Mouse (Mus musculus) embryonic facial prominence, embryonic 10.5 days (tissue): ENCODE measurements around the gene Fezf1. TPM values are rescaled to one million over a fixed set of nuclear protein-coding genes. Genes with fewer than 3 reads are reported as not detected.

Experiments used
- DNase-seq: peaks from one replicate; pipeline ENCODE4 v3.0.0-alpha.2; 2017; ENCODE audit warnings: low spot score
- H3K27ac ChIP-seq: fragments of 300-500 bp; sonication (generic); replicated peaks from 2 replicates; pipeline ENCODE4 v1.5.1; 2016; ENCODE audit warnings: mild to moderate bottlenecking
- H3K27me3 ChIP-seq: fragments of 300-500 bp; sonication (generic); replicated peaks from 2 replicates; pipeline ENCODE4 v1.6.1; 2016; ENCODE audit warnings: low read depth, mild to moderate bottlenecking; ENCODE audit not compliant: poor library complexity, severe bottlenecking
- H3K36me3 ChIP-seq: fragments of 300-500 bp; sonication (generic); replicated peaks from 2 replicates; pipeline ENCODE4 v1.6.1; 2016; ENCODE audit warnings: mild to moderate bottlenecking, moderate library complexity
- H3K4me1 ChIP-seq: fragments of 300-500 bp; sonication (generic); 2 replicates; pipeline ENCODE4 v1.6.1; 2016
- H3K4me3 ChIP-seq: fragments of 300-500 bp; sonication (generic); 2 replicates; pipeline ENCODE4 v1.5.1; 2016; ENCODE audit warnings: mild to moderate bottlenecking, moderate library complexity
- H3K9me3 ChIP-seq: fragments of 300-500 bp; sonication (generic); 2 replicates; pipeline ENCODE4 v1.6.1; 2016; ENCODE audit warnings: mild to moderate bottlenecking
- WGBS: fragments of 180-500 bp; shearing (Covaris S2); methylation state at CpG from one replicate; pipeline ENCODE4 v1.1.7; 2016; 5-methylcytosine and 5-hydroxymethylcytosine counted together
- polyA plus RNA-seq: library from polyadenylated mRNA; unstranded; fragments of >200 nt; fragmentation: Nextera tagmentation; extraction: Ambion mirVana; gene quantifications from 2 replicates; pipeline ENCODE4 v1.2.1, GENCODE M21; 2016

Gene Fezf1
- 6.1 and 7.2 TPM in 2 replicates for polyA plus RNA-seq

DNA sequence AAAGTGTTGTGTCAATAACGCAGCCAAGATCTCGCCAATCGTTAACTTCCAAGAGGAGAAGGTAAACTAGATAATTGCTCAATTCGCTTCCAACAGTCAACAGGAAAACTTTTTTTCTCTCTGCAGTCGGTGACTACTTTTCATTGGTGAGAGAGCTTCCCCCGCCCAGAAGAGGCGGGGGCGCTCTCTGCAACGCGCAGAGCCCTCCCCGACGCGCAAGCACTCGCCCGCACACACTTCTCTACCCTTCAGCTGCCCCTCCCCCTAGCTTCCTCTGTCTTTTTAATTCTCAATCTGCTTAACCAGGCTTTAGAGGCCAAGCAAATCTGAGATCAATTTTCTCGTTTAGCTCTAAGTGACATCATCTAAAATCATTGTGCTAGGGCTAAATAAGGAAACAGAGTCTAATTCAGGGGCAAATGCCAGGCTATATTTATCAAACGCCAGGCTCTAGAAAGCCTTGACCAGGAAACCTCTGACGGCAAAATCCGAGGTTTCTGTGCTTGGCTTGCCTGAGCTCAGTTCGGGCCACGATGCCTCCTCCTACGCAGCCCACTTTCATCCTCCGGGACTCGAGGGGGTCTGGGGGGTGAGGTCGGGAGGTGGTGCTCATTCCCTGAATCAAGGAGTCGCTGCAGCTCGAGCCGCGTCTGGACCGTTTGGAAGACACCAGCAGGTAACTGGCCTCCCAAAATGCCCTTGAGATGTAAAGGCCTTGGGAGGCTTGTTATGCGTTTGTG is at the start of gene Fezf1:
Gene Fezf1 (minus strand): TSS at position 50 of the 740 bp plus-strand sequence.
- no peaks in the 10 kb centered on the region for H3K36me3 ChIP-seq
- H3K4me3 ChIP-seq: peak within 1 kb of the TSS; percentile 63
- peak within 1 kb of the TSS; percentile 84 for H3K27ac ChIP-seq
- H3K27me3 ChIP-seq: peaks cover 98% of the 10 kb centered on the region
- peak; percentile 63 for DNase-seq
- peaks cover 29% of the 10 kb centered on the region for H3K4me1 ChIP-seq
- H3K9me3 ChIP-seq: no peaks in the 10 kb centered on the region
- under 1% methylated on average over 31 of the region's 31 CpGs for WGBS

DNA sequence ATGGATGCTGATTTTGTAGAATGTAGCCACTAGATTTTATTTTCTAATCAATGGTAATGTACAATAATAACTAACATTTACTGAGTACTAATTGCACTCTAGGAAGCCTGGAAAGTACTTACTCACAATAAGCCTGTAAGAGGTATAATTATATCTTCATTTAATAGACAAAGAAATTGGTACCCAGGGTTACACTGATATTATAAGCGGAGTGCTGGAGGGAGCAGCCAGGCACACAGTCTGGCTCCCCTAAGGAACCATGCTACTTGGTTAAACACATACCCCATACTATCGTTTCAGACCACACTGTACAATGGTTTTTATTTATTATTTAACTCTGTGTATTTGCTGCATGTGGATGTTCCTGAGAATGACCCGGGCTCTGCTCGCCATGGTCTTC is 46.5 kb upstream of the Fezf1 start:
- 89% methylated on average over 4 of the region's 4 CpGs for WGBS
- Histone ChIP-seq H3K4me1 (no peaks in the 10 kb centered on the region), H3K4me3 (no peak overlapping the region), H3K9me3 (no peaks in the 10 kb centered on the region), H3K27ac (no peak overlapping the region), H3K36me3 (no peaks in the 10 kb centered on the region), H3K27me3 (no peaks in the 10 kb centered on the region)
- DNase-seq: no peak

DNA sequence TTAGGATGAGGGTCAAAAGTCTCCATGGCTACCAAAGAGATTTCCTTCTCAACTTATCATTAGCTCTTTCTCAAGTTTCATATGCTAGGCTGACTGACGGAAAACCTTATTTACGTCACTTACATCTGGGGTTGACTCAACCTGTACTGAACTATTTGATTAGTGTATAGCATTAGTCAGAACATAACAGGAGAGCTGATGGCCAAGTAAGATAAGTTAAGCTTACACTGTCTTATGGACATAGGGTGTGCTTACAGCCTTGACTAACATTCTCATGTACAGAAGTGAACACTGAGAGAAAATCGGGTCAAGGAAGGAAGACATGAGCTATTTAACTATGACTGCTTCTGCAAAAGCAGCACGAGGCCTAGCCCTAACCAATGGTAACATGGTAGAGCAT is 40.6 kb upstream of the Fezf1 start:
- H3K27ac ChIP-seq: no peak overlapping the region
- peaks cover 2% of the 10 kb centered on the region for H3K27me3 ChIP-seq
- H3K4me3 ChIP-seq: no peak overlapping the region
- H3K36me3 ChIP-seq: no peaks in the 10 kb centered on the region
- 86% methylated on average over 4 of the region's 4 CpGs for WGBS
- no peaks in the 10 kb centered on the region for H3K4me1 ChIP-seq
- no peaks in the 10 kb centered on the region for H3K9me3 ChIP-seq
- no peak for DNase-seq

DNA sequence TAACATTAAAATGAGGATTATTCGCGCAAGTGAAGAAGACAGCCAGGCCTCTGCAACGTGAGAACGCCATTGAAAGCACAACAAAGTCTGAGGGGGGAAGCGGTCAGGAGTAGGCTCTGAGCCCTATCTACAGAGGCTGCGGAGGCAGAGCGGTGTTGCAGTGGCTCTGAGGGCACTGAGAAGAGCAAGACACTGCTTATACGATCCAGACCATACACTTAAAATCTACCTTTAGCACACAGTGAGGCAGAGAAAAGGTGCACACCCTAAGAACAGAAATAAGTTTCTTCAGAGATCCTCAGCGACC is 33.3 kb upstream of the Fezf1 start:
- Histone ChIP-seq H3K27ac (no peak overlapping the region), H3K4me3 (no peak overlapping the region), H3K9me3 (no peaks in the 10 kb centered on the region), H3K36me3 (no peaks in the 10 kb centered on the region), H3K27me3 (peaks cover 58% of the 10 kb centered on the region), H3K4me1 (peaks cover 12% of the 10 kb centered on the region)
- 36% methylated on average over 9 of the region's 9 CpGs for WGBS
- no peak for DNase-seq

DNA sequence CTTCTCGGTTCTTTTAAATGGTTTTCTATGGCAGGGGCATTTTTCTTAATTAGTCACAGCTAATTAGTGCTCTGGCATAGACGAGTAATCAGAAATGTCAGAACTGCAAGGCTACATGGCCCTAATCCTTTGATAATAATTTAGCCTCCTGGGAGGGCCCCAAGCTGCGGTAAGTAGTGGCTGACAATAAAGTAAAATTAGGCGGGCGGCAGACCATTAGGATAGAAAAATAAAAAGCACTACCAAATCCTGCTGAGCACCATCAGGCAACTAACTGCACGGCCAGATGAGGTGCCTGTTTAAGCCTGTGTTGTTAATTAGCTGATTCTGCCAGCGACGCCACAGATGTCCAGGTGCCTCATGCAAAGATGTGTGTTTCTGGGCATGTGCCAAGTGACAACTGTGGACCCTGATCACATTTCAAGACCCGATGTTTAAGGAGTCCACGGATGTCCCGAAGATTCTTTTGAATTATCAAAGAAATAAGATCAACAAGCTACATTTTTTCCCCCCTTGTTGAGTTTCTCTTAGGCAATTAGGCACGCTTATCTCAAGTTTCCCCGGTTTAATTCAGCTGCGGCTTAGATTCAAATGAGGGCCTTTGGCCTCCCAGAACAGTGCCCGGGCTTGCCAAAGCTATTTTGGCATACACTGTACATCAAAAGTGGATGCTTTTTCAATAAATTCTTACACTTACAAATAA is 32.8 kb upstream of the Fezf1 start:
- Histone ChIP-seq H3K4me1 (peaks cover 12% of the 10 kb centered on the region), H3K27me3 (peaks cover 63% of the 10 kb centered on the region), H3K9me3 (no peaks in the 10 kb centered on the region), H3K4me3 (no peak overlapping the region), H3K27ac (no peak overlapping the region), H3K36me3 (no peaks in the 10 kb centered on the region)
- DNase-seq: peak; percentile 36
- WGBS: 17% methylated on average over 15 of the region's 15 CpGs

DNA sequence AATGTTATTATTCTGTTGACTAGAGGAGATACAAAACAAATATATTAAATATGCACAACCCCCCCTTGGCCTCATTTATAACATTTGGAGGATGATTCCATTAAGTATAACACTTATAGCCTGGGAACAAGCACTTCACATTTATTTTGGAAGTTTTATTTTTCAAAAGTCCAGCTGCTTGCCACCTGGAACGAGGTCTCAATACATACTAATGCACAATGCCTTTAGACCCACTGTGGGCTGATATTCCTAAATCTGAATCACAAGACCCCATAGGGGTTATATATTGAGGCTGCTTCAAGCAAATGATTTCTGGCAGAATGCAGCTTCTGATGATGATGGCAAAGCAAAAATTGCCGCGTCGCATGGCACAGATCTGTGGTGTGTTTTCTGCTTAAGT is 25.3 kb upstream of the Fezf1 start:
- H3K27ac ChIP-seq: no peak overlapping the region
- peaks cover 10% of the 10 kb centered on the region; the same call in 1 of the 2 replicates for H3K4me1 ChIP-seq
- 53% methylated on average over 4 of the region's 4 CpGs for WGBS
- DNase-seq: no peak
- no peak overlapping the region for H3K4me3 ChIP-seq
- no peaks in the 10 kb centered on the region for H3K9me3 ChIP-seq
- peaks cover 82% of the 10 kb centered on the region for H3K27me3 ChIP-seq
- H3K36me3 ChIP-seq: no peaks in the 10 kb centered on the region

DNA sequence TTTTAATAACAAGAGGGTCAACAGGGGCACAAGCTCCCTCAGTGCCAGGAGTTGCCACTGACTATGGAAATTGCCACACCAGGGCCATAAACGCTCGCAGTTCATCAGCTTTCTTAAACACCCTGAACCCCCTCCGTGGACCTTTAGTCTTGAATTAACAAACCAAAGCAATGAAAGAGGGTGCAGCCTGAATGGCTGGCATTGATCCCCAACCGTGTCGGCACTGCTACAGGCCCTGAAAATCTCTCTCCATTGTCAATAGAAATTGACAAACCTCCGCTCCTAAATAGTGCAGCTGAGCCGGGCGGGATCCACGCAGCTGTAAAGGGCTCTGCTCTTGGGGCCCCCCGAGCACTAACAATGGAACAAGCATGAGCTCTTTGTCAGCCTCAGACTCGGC is 24.8 kb upstream of the Fezf1 start:
- peaks cover 82% of the 10 kb centered on the region for H3K27me3 ChIP-seq
- H3K27ac ChIP-seq: no peak overlapping the region
- peaks cover 10% of the 10 kb centered on the region; the same call in 1 of the 2 replicates for H3K4me1 ChIP-seq
- H3K36me3 ChIP-seq: no peaks in the 10 kb centered on the region
- no peak overlapping the region for H3K4me3 ChIP-seq
- H3K9me3 ChIP-seq: no peaks in the 10 kb centered on the region
- 2% methylated on average over 11 of the region's 11 CpGs for WGBS
- DNase-seq: peak; percentile 59

DNA sequence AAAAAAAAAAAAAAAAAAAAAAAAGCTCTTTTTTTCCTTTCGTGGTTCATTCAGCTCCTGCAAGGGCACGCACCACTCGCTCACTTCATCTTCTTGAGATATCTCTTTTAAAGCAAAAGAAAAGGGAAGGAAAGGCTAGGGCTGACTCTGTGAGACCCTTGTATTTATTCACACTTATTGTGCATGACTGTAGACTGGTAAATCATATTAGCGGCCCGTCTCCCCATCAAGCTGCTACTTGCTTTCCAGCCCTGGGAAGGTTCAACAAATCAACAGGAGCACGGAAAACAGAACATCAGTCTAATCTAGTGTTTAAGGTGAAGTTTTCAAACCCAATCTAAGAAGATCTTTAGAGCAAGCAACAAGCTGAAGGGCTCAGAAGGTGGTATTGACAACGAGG is 24.4 kb upstream of the Fezf1 start:
- Histone ChIP-seq H3K4me1 (peaks cover 10% of the 10 kb centered on the region; the same call in 1 of the 2 replicates), H3K27me3 (peaks cover 82% of the 10 kb centered on the region), H3K4me3 (no peak overlapping the region), H3K9me3 (no peaks in the 10 kb centered on the region), H3K36me3 (no peaks in the 10 kb centered on the region), H3K27ac (no peak overlapping the region)
- 15% methylated on average over 7 of the region's 7 CpGs for WGBS
- DNase-seq: no peak

DNA sequence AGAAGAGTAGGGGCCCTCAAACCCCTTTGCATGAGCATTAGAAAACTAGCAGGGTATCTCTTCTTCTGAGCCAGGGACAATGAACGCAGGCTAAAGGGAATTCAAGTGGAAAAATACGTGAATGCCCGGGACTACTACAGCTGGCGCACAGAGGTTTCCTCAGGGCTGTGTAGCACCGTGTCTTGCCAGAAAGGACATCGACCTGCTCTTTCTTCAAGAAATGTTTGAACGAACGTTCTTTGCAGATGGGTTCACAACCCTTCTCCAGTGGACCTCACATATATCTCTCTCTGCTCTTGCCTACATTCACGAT is 12.5 kb upstream of the Fezf1 start:
- H3K4me1 ChIP-seq: peaks cover 6% of the 10 kb centered on the region
- 3% methylated on average over 9 of the region's 9 CpGs for WGBS
- peak; percentile 51 for DNase-seq

DNA sequence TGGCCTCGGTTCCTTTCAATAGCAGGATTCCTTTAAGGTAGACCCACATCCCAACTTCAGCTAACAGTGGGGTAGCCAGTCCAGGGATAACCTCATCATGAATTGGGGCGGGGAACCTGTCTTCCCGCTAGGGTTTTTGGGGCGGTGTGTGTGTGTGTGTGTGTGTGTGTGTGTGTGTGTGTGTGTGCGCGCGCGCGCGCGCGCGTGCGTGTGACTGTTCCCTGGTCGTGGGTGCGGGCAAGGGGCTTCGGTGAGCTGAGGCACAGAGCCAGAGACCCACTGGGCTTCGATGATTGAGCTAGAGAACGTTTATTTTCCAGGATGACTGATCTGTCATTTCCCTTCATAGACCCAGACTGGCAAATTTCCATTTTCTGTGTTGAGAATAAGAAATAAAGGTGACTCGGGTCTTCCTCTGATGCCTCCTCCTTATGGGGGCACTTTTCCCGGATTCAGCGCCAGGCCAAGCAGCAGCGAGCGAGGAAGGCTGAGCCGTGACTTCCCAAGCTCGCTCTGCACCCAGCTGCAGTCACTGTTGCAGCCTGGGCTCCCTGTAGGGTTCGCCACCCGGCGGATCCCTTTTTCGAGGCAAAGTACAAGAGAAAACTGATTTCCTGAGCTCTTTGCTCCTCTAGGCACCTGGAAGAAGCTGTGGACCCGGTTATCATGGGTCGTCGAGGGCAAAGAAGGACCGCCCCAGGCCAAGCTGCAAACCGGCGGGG is 12.0 kb upstream of the Fezf1 start:
- peak overlapping the region; percentile 59 for H3K27ac ChIP-seq
- DNase-seq: no peak
- peaks cover 98% of the 10 kb centered on the region for H3K27me3 ChIP-seq
- no peaks in the 10 kb centered on the region for H3K9me3 ChIP-seq
- H3K36me3 ChIP-seq: no peaks in the 10 kb centered on the region
- peaks cover 6% of the 10 kb centered on the region for H3K4me1 ChIP-seq
- WGBS: 2% methylated on average over 36 of the region's 36 CpGs
- H3K4me3 ChIP-seq: peak overlapping the region; percentile 34

More for the DNA sequence above, 12.5 kb upstream of the Fezf1 start:
- Histone ChIP-seq H3K9me3 (no peaks in the 10 kb centered on the region), H3K36me3 (no peaks in the 10 kb centered on the region), H3K27me3 (peaks cover 98% of the 10 kb centered on the region), H3K27ac (peak overlapping the region; percentile 59), H3K4me3 (peak overlapping the region; percentile 34)

DNA sequence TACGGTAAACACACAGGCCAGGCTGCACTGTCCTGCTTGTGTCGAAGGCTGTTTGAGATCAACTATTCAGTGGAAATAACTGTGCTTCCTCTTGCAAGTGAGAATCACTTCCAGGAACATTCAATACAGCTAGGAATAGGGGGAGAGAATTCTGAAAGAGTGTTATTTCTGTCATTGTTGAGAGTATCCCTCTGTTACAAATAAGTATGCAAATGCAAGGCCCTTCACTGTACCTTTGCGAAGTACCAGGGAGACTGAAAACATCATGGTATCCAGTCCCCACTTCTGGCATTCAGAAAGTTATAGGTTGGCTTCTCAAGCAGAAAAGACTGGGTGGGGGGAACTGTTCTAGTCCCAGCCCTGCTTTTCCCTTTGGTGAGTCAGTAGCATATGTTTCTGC is 9.8 kb upstream of the Fezf1 start:
- Histone ChIP-seq H3K9me3 (no peaks in the 10 kb centered on the region), H3K4me1 (peaks cover 14% of the 10 kb centered on the region), H3K27ac (no peak overlapping the region), H3K36me3 (no peaks in the 10 kb centered on the region), H3K27me3 (peaks cover 100% of the 10 kb centered on the region), H3K4me3 (no peak overlapping the region)
- WGBS: 25% methylated on average over 3 of the region's 3 CpGs
- no peak for DNase-seq

DNA sequence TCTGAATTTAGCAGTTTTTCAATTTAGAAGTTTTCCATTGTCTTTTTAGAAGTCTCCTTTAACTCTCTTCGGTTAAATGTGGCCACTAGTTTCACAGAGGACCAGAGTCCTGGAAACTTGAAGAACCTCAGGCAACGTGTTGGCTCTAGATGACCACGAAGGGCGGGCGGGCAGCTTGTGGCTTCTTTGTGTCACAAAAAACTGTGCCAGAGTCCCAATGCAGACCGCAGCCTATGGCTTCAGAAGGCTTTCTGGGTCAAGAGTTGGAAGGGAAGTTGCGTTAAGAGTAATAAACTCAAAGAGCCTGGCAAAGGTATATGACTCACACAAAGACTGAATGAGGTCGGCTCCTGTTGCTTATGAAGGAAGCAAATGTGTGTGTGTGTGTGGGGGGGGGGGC is 7.0 kb upstream of the Fezf1 start:
- Histone ChIP-seq H3K27me3 (peaks cover 98% of the 10 kb centered on the region), H3K9me3 (no peaks in the 10 kb centered on the region), H3K27ac (no peak overlapping the region), H3K36me3 (no peaks in the 10 kb centered on the region), H3K4me1 (peaks cover 7% of the 10 kb centered on the region; the same call in 1 of the 2 replicates), H3K4me3 (no peak overlapping the region)
- 7% methylated on average over 8 of the region's 8 CpGs for WGBS
- DNase-seq: peak; percentile 20

DNA sequence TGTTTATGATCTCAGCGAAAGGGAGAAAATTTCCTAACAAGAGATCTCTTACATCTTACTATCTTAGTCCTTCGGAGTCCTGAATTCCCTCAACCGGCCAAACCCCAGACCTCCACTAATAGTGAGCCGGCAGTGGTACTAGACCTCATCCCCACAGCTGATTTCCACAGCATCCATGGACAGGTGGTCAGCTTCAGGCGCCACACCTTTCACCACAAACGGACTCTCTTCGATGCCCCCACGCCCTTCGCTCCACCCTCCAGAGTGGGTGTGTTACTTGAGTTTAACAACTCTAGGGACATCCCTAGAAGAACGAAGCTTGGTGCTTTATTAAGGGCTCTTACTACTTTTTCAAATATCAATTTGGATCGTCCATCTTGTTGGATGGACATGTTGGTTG is 6.5 kb upstream of the Fezf1 start:
- H3K27ac ChIP-seq: no peak overlapping the region
- peaks cover 98% of the 10 kb centered on the region for H3K27me3 ChIP-seq
- no peaks in the 10 kb centered on the region for H3K9me3 ChIP-seq
- no peak overlapping the region for H3K4me3 ChIP-seq
- peak; percentile 39 for DNase-seq
- H3K36me3 ChIP-seq: no peaks in the 10 kb centered on the region
- WGBS: 6% methylated on average over 11 of the region's 11 CpGs
- peaks cover 11% of the 10 kb centered on the region for H3K4me1 ChIP-seq
